Mouse (Mus musculus): ENCODE measurements around the gene Ccdc157.

DNA sequence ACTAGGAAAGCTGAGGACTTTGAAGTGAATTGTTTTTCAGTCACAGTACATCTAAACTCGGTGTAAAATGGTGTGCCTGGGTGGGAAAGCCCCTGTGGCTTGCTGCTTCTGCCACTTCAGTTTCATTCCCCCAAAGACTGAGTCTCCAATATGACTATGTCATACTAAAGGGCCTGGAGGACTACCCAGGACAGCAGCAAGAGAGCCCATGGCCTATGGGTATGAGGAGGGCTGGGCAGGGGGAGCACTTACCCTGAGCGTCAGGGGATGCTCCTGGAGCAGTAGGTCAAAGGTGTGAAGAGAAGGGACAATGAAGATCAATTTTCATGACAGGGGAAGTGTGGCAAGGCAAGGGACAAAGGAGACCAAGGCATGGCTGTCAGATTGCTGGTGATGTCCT lies 21.1 kb downstream of the Ccdc157 start:
- TF ChIP-seq CTCF (IDR thresholded peaks at IDR 0.05; ENCODE audit: borderline replicate concordance, extremely low read depth, insufficient read depth, insufficient read length) (no peak), POLR2A (IDR thresholded peaks at IDR 0.05; ENCODE audit: borderline replicate concordance, extremely low read depth, insufficient read depth, insufficient read length, poor library complexity, severe bottlenecking) (no peak)

Measured in brain, embryonic 14.5 days (tissue).